Mouse (Mus musculus): ENCODE data around the gene Rapgef3.

DNA sequence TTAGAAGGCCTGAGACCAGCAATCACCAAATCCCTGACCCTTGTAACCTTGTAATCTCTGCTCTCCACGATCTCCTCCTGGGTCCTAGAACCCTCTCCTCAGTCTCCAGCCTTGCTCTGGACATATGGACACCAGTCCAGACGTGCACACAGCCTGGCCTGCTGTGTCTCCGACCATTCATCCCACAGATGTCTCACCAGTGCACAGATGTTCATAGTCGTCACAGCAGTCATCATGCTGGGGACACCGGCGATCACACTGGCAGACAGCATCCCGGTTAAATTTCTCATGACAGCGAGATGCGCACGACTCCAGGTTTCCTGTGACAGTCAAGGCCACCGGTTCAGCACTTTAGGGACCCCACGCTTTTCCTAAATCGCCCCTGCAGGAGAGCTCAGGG lies 41.5 kb downstream of the Rapgef3 start:
- TF ChIP-seq ZNF384 (IDR thresholded peaks at IDR 0.05; ENCODE audit: low read depth, low read length) = no peak
- TF ChIP-seq CTCF (conservative IDR thresholded peaks at IDR 0.05 in 1 of 2, IDR thresholded peaks at IDR 0.05 in 1 of 2; ENCODE audit: low read depth in 2 of 2, low read length in 2 of 2) = no peak
- TF ChIP-seq POLR2A (IDR thresholded peaks at IDR 0.05; ENCODE audit: low read depth, low read length) = no peak
- no peak for TF ChIP-seq HCFC1 (IDR thresholded peaks at IDR 0.05; ENCODE audit: low read depth, low read length)
- no peak for TF ChIP-seq BHLHE40 (IDR thresholded peaks at IDR 0.05; ENCODE audit: low read depth, low read length)
- TF ChIP-seq MAX (IDR thresholded peaks at IDR 0.05; ENCODE audit: low read length) = no peak
- no peak for TF ChIP-seq GABPA (IDR thresholded peaks at IDR 0.05; ENCODE audit: insufficient replicate concordance, low read depth, low read length)
